Mouse (Mus musculus): ENCODE results near the gene Gsdma3.
"Not testable (repeated sequence)": the region's sequence is repeated elsewhere in the genome, so short reads cannot be mapped to it uniquely, and the experiment has no call there.

DNA sequence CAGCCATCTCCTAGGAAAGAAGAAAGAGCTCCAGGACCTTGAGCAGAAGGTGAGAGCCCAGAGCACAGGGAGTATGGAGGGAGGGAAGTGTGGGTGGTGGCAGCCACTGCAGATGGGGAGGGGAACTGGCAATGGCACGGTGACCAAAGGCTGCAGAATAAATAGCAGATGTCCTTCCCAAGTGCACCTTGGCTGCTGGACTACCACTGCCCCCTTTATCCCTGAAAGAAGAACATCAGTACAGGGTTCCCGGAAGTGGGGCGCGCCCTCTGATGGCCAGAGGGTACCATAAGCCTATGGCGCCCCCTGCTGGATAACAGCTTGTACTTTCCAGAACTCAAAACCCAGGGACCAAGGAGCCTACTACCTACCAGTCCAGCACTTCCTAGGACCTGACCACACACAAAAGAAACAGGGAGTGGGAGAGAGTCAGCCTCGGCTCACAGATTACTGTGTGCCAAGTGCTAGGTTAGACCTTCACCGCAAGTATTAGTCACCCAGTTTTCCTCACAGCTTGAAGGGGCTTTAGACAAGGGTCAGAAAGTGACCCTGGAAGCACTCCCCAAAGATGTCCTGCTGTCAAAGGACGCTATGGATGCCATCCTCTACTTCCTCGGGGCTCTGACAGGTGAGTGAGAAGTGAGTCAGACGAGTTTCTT lies 9.3 kb downstream of the Gsdma3 start:
- TF ChIP-seq CTCF (conservative IDR thresholded peaks at IDR 0.05; ENCODE audit: insufficient read depth, insufficient read length, low read depth, low read length) = peak; percentile 26
- TF ChIP-seq POLR2A (IDR thresholded peaks at IDR 0.05; ENCODE audit: low read depth, low read length) = not testable (repeated sequence)
